Mouse (Mus musculus): Measurements from ENCODE around the gene Zfp358. TPM values are rescaled to one million over a fixed set of nuclear protein-coding genes. Genes with fewer than 3 reads are reported as not detected.

Zfp358 gene
- polyA plus RNA-seq, 1 experiment from 2014 or later, result 87.0 TPM

GRCm38 (mm10) chr8:3537666-3538065, 44.7 kb downstream of the Zfp358 start:
- Histone ChIP-seq H3K27ac (no peak overlapping the region), H3K9me3 (no peaks in the 10 kb centered on the region), H3K4me1 (no peaks in the 10 kb centered on the region), H3K4me3 (no peak overlapping the region), H3K27me3 (replicated peaks) (no peaks in the 10 kb centered on the region), H3K4me2 (replicated peaks) (no peak overlapping the region), H3K36me3 (peaks cover 65% of the 10 kb centered on the region), H3K9ac (no peak overlapping the region)
- ATAC-seq (ENCODE audit: low FRiP score, low read depth), result no peak
- WGBS, result 95% methylated on average over 26 of the region's 26 CpGs

- Histone ChIP-seq H3K27me3 (replicated peaks) (no peaks in the 10 kb centered on the region), H3K9me3 (no peaks in the 10 kb centered on the region), H3K4me3 (no peak overlapping the region), H3K36me3 (peaks cover 80% of the 10 kb centered on the region), H3K9ac (no peak overlapping the region), H3K4me1 (no peaks in the 10 kb centered on the region), H3K27ac (no peak overlapping the region), H3K4me2 (replicated peaks) (no peak overlapping the region)
- 85% methylated on average over 7 of the region's 7 CpGs for WGBS
- no peak for ATAC-seq (ENCODE audit: low FRiP score, low read depth)
Measured at GRCm38 (mm10) chr8:3539146-3539545, 46.2 kb downstream of the Zfp358 start.

- Histone ChIP-seq H3K36me3 (peaks cover 85% of the 10 kb centered on the region), H3K9ac (no peak overlapping the region), H3K4me3 (no peak overlapping the region), H3K27ac (no peak overlapping the region), H3K4me2 (replicated peaks) (no peak overlapping the region), H3K9me3 (no peaks in the 10 kb centered on the region), H3K27me3 (replicated peaks) (no peaks in the 10 kb centered on the region), H3K4me1 (no peaks in the 10 kb centered on the region)
- 94% methylated on average over 4 of the region's 4 CpGs for WGBS
- no peak for ATAC-seq (ENCODE audit: low FRiP score, low read depth)
Measured at GRCm38 (mm10) chr8:3540076-3540475, 47.1 kb downstream of the Zfp358 start.

GRCm38 (mm10) chr8:3546511-3546910, 53.6 kb downstream of the Zfp358 start:
- H3K27ac ChIP-seq, result no peak overlapping the region
- H3K36me3 ChIP-seq, result peaks cover 29% of the 10 kb centered on the region
- H3K4me2 ChIP-seq (replicated peaks), result no peak overlapping the region
- WGBS, result 86% methylated on average over 2 of the region's 2 CpGs
- H3K4me3 ChIP-seq, result no peak overlapping the region
- H3K27me3 ChIP-seq (replicated peaks), result no peaks in the 10 kb centered on the region
- H3K9me3 ChIP-seq, result no peaks in the 10 kb centered on the region
- no peaks in the 10 kb centered on the region for H3K4me1 ChIP-seq
- no peak for ATAC-seq (ENCODE audit: low FRiP score, low read depth)
- H3K9ac ChIP-seq, result no peak overlapping the region

Other genes with a start within 250 kb of the Zfp358 start
- gene Insr, start 213.5 kb upstream of the Zfp358 start, polyA plus RNA-seq (2016; fragmentation: Nextera tagmentation; extraction: Ambion mirVana), result 53.7 and 55.6 TPM in 2 replicates
- 0.13 TPM in 1 of 2 replicates, not detected in the other for gene A430078G23Rik, start 139.7 kb upstream of the Zfp358 start, polyA plus RNA-seq (2016; fragmentation: Nextera tagmentation; extraction: Ambion mirVana)
- gene Arhgef18, start 100.1 kb upstream of the Zfp358 start, polyA plus RNA-seq (2016; fragmentation: Nextera tagmentation; extraction: Ambion mirVana), result 12.1 and 13.4 TPM in 2 replicates
- gene Pex11g, start 25.5 kb upstream of the Zfp358 start, polyA plus RNA-seq (2016; fragmentation: Nextera tagmentation; extraction: Ambion mirVana), result 3.4 and 4.2 TPM in 2 replicates
- gene Tex45, start 22.3 kb upstream of the Zfp358 start, polyA plus RNA-seq (2016; fragmentation: Nextera tagmentation; extraction: Ambion mirVana), result 0.22 TPM in 1 of 2 replicates, not detected in the other
- 74.4 and 78.9 TPM in 2 replicates for gene Mcoln1, start 7.3 kb downstream of the Zfp358 start, polyA plus RNA-seq (2016; fragmentation: Nextera tagmentation; extraction: Ambion mirVana)
- gene Pnpla6, start 22.2 kb downstream of the Zfp358 start, polyA plus RNA-seq (2016; fragmentation: Nextera tagmentation; extraction: Ambion mirVana), result 31.2 and 33.9 TPM in 2 replicates
- gene C330021F23Rik, start 74.9 kb downstream of the Zfp358 start, polyA plus RNA-seq (2016; fragmentation: Nextera tagmentation; extraction: Ambion mirVana), result 1.3 and 1.8 TPM in 2 replicates
- gene Camsap3, start 94.2 kb downstream of the Zfp358 start, polyA plus RNA-seq (2016; fragmentation: Nextera tagmentation; extraction: Ambion mirVana), result 22.0 and 28.0 TPM in 2 replicates
- 62.3 and 67.2 TPM in 2 replicates for gene Xab2, start 128.2 kb downstream of the Zfp358 start, polyA plus RNA-seq (2016; fragmentation: Nextera tagmentation; extraction: Ambion mirVana)
- gene Pet100, start 128.4 kb downstream of the Zfp358 start, polyA plus RNA-seq (2016; fragmentation: Nextera tagmentation; extraction: Ambion mirVana), result 129 and 134 TPM in 2 replicates
- 0.37 and 0.40 TPM in 2 replicates for gene Pcp2, start 132.4 kb downstream of the Zfp358 start, polyA plus RNA-seq (2016; fragmentation: Nextera tagmentation; extraction: Ambion mirVana)
- 24.5 and 26.5 TPM in 2 replicates for gene Stxbp2, start 137.8 kb downstream of the Zfp358 start, polyA plus RNA-seq (2016; fragmentation: Nextera tagmentation; extraction: Ambion mirVana)
- gene Retn, start 162.6 kb downstream of the Zfp358 start, polyA plus RNA-seq (2016; fragmentation: Nextera tagmentation; extraction: Ambion mirVana), result 0.45 TPM in 1 of 2 replicates, not detected in the other
- 0.13 TPM in 1 of 2 replicates, not detected in the other for gene Mcemp1, start 172.6 kb downstream of the Zfp358 start, polyA plus RNA-seq (2016; fragmentation: Nextera tagmentation; extraction: Ambion mirVana)
- 7.1 and 8.0 TPM in 2 replicates for gene Fcor, start 179.2 kb downstream of the Zfp358 start, polyA plus RNA-seq (2016; fragmentation: Nextera tagmentation; extraction: Ambion mirVana)
- gene Trappc5, start 183.2 kb downstream of the Zfp358 start, polyA plus RNA-seq (2016; fragmentation: Nextera tagmentation; extraction: Ambion mirVana), result 44.5 and 45.6 TPM in 2 replicates
- gene Fcer2a, start 201.0 kb downstream of the Zfp358 start, polyA plus RNA-seq (2016; fragmentation: Nextera tagmentation; extraction: Ambion mirVana), result 0.30 and 0.41 TPM in 2 replicates
- not detected in 2 replicates for gene Clec4g, start 227.5 kb downstream of the Zfp358 start, polyA plus RNA-seq (2016; fragmentation: Nextera tagmentation; extraction: Ambion mirVana)